Mouse (Mus musculus): Measurements from ENCODE around the gene Hnrnpa0. TPM values are rescaled to one million over a fixed set of nuclear protein-coding genes. Genes with fewer than 3 reads are reported as not detected.

Gene Hnrnpa0
- total RNA-seq, 2 experiments from 2014 or later = 77.9 to 130 TPM

GRCm38 (mm10) chr13:58127766-58128361 lies 492 bp downstream of the Hnrnpa0 start:
- ATAC-seq (replicated peaks; ENCODE audit: poor library complexity, severe bottlenecking) = 0 out of 2 replicates have a peak, but pooled peaks have one; percentile 2

GRCm38 (mm10) chr13:58126862-58127765 lies 1.2 kb downstream of the Hnrnpa0 start:
- ATAC-seq (replicated peaks; ENCODE audit: poor library complexity, severe bottlenecking) = no peak

- no peak for ATAC-seq (replicated peaks; ENCODE audit: poor library complexity, severe bottlenecking)
Observed at GRCm38 (mm10) chr13:58126126-58126525, 2.2 kb downstream of the Hnrnpa0 start.

DNA sequence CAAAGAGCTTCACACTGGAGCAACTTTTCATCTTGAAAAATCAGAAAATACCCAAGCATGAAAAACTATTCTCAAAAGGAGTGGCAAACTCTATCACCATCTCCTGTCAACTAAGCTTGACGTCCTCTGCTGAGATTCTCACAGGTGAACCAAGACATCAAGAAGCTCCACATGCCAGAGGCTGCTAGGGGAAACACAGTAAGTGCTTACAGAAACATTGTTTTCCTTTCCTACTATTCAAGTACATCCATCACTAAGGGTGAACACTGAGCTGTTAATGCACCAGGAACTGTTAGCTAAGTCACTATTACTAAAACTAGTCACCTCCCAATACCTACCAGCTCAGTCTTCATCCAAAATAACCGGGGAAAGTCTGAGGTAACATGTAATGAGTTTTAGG lies 3.4 kb downstream of the Hnrnpa0 start:
- ATAC-seq (replicated peaks; ENCODE audit: poor library complexity, severe bottlenecking) = no peak

- ATAC-seq (replicated peaks; ENCODE audit: poor library complexity, severe bottlenecking) = no peak
Observed at GRCm38 (mm10) chr13:58124278-58124677, 4.1 kb downstream of the Hnrnpa0 start.

GRCm38 (mm10) chr13:58123381-58123780 lies 5.0 kb downstream of the Hnrnpa0 start:
- ATAC-seq (replicated peaks; ENCODE audit: poor library complexity, severe bottlenecking) = no peak

DNA sequence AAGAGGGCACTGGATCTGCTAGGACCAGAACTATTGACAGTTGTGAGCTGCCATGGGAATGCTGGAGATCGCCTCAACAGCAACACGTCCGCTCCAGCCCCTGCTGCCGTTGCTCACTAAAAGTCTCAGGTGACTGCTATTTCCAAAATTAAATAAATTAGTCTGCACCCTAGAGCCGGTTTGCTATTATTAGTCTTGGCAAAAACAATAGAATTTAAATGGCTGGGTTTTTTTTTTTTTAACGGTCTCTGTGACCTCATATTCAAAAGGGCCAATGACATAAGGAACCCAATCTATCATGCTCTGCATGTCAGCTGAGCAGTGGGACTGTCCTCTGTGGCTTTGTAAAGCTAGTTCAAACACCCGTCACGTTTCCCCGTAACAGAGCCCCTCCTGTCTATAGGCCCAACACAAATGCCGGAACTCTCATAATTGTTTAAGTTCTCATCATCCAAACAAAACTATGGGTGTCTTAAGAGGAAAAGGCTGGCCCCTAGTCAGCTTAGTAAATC lies 5.5 kb downstream of the Hnrnpa0 start:
- ATAC-seq (replicated peaks; ENCODE audit: poor library complexity, severe bottlenecking) = no peak

DNA sequence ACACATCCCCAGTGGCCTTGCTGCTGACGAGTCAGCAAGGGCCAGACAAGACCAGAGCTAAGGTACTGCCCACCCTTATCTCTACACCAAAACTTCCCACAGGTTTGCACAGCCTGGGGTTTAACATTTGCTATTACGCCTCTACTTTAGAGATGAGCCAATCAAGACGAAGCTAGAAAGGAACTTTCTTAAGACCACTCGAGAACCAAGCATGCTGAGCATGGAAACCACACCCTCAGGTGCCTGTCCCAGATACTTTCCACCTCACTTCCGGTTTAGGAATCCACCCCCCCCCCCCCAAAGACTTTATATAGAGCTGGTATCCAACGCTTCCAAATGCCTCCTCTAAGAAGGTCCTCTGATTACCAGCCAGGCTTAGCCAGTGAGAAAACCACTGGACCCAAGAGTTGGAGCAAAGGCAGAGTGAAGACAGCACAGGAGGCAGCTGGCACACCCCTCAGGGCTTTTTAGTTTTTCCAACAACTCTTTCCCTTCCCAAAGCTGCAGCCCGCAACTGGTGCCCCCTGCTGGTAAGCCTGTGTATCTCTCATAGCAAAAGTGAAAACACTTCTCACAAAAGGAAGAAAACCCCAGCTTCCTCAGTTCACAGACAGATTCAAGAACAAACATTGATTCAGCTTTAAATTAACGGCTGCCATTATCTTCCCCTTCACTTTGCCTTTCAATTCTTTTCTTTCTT lies 10.9 kb downstream of the Hnrnpa0 start:
- ATAC-seq (replicated peaks; ENCODE audit: poor library complexity, severe bottlenecking) = peak; percentile 21

DNA sequence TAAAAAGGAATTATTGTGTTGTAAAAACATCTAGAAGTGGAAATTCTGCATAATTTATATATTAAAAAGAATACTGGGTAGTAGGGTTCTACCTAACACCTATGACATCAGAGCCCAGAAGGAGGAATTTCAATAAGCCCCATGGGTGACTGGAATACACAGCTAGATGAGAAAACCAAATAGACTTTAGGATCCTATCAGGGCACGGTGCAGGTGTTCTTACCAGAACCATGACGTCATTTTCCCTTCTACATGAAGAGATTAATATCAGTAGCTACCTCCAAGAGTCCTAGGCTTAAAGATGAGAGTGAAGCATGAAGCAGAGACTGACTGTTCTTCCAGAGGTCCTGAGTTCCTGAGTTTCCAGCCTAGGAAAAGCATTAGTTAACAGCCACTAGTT lies 11.6 kb downstream of the Hnrnpa0 start:
- no peak for ATAC-seq (replicated peaks; ENCODE audit: poor library complexity, severe bottlenecking)

DNA sequence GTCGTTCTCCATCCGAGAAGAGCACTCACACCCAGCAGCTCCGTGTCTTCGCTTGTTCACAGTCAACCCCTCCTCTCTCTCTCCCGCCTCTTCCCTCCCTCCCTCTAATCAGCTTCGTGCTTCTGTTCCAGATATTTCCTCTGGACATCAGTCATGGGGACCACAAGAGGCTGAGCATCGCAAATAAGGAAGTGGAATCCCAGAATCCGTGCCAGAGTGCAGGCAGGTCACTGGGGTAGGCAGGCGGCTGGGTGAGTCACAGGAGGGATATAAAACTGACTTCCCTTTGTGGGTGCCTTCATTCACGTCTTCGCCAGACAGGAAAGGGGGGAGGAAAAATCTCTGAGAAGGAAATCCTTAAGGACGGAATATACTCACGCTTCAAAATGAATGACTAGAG lies 13.1 kb downstream of the Hnrnpa0 start:
- peak; percentile 70 for ATAC-seq (replicated peaks; ENCODE audit: poor library complexity, severe bottlenecking)

DNA sequence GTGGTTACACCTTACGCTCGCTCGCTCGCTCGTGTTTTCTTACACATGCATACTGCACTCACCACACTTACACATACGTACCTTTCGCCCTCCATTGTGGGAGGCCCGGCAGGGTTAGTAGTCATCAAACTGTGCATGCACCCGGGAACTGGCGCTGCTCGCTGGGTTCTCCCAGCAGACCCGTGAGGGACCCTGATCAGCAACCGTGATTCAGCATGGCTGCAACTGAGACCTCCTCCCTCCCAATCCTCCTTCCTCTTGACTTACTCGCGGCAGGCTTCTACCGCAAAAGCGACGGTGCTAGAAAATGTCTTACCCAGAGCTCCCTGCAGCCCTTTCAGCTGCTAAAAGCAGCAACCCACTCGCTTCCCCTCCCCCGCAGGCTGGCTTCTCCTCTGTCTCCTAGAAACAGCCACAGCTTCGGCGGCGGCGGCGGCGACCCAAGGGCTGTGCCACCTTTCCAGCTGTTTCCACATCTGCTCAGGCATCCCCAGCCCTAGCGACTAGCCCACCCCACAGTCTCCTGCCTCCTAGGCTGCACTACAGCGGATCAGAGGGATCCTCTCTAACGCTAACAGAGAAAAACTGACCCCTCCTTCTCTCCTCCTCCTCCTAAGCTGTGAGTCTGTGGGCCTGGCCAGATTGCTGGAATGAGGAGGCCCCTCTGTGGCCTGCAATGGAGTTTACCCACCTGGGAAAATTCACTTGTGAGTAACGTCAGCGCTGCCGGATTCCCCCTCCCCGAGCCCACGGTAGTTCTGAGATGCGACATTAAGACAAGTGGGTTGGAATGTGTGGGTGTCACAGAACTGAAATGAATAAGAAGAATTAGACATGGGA lies 15.1 kb downstream of the Hnrnpa0 start, which contains the start of gene Klhl3:
TSS of gene Klhl3 (minus strand) at position 532 of the 840 bp plus-strand sequence.
- ATAC-seq (replicated peaks; ENCODE audit: poor library complexity, severe bottlenecking) = peak; percentile 43

- ATAC-seq (replicated peaks; ENCODE audit: poor library complexity, severe bottlenecking) = no peak
Observed at GRCm38 (mm10) chr13:58112601-58113041, 15.7 kb downstream of the Hnrnpa0 start.

- no peak for ATAC-seq (replicated peaks; ENCODE audit: poor library complexity, severe bottlenecking)
Observed at GRCm38 (mm10) chr13:58112191-58112590, 16.2 kb downstream of the Hnrnpa0 start.

- no peak for ATAC-seq (replicated peaks; ENCODE audit: poor library complexity, severe bottlenecking)
Observed at GRCm38 (mm10) chr13:58111306-58111705, 17.1 kb downstream of the Hnrnpa0 start.

GRCm38 (mm10) chr13:58090643-58091042 lies 37.7 kb downstream of the Hnrnpa0 start:
- ATAC-seq (replicated peaks; ENCODE audit: poor library complexity, severe bottlenecking) = no peak

DNA sequence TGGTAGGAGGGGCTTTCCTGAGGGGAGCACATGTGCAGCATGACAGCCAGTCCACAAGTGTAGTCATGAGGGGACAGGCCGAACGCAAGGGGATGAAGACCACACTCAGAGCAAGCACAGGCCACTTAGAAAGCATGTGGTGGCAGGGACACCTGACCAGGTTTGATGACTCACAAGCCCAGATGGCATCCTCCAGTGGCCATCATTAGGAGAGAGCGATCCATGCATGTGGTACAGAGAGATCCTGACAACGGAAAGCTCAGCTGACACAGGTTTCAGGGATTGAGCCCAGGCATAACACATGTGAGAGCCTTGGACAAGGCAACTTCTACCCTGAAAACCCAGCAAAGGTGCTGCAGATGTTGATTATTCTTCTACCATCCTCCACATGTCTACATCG lies 44.0 kb downstream of the Hnrnpa0 start:
- no peak for ATAC-seq (replicated peaks; ENCODE audit: poor library complexity, severe bottlenecking)

DNA sequence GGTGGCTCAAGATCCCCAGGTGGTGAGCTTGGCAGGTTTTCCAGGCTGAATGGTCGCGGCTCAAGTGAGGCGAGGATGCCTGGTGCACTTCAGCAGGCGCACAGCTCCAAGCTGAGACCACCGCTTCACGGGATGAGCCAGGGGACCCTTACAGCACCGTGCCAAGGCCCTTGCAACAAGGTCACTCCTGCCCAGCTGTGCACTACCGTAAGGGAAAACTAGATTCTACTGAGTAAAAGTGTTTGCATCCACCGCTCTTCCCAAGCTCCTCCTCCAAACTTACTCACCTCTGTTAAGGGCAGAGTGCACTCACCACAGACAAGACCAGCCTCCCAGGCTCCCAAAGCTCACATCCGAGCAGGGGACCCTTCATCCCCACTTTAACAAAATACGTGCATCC lies 44.8 kb downstream of the Hnrnpa0 start:
- no peak for ATAC-seq (replicated peaks; ENCODE audit: poor library complexity, severe bottlenecking)

GRCm38 (mm10) chr13:58083048-58083447 lies 45.3 kb downstream of the Hnrnpa0 start:
- no peak for ATAC-seq (replicated peaks; ENCODE audit: poor library complexity, severe bottlenecking)

- no peak for ATAC-seq (replicated peaks; ENCODE audit: poor library complexity, severe bottlenecking)
Observed at GRCm38 (mm10) chr13:58078361-58078760, 50.0 kb downstream of the Hnrnpa0 start.
